Mouse (Mus musculus): ENCODE measurements around the gene Mpig6b.
A peak's percentile ranks its signal among the peaks of the same experiment; 100 is the strongest.

The Mpig6b gene

DNA sequence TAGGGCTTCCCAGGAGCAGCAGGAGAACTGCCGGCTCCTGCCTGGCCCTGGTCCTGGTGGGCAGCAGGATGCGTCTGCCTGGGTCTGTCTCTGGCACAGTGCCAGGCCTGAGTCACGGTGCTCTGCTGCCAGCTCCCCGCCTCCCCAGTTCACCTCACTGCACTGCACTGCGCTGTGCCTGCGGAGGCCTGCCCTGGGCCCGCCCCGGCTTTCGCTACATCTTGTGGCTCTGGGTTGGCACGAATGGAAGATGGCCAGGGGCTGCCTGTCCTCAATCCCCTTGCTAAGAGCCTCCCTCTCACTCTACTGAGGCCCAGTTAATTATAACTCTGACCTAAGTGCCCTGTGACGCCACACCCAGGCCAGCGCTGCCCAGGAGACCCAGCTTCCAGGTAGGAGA lies 49.6 kb downstream of the Mpig6b start, which contains the start of gene Vwa7:
Gene Vwa7 (plus strand): TSS at position 204 of the 400 bp plus-strand sequence.
- DNase-seq, result peak in 1 of 2 experiments; percentile 33

DNA sequence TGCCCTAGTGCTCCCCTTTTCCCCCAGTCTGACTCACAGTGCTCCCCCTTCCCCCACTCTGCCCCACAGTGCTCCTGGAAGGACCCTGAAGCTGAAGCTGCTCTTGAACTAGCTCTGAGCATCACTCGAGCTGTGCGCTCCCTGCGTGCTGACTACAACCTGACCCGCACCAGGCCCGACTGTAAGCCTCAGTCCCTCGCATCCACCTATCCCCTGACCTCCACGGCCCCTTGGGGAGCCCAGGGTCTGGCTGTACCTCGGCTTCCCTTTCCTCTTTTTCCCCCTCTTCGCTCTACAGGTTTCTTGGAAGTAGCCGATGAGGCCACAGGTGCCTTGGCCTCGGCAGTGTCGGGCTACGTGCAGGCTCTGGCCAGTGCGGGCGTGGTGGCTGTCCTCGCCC lies 50.7 kb downstream of the Mpig6b start:
- no peak for DNase-seq

DNA sequence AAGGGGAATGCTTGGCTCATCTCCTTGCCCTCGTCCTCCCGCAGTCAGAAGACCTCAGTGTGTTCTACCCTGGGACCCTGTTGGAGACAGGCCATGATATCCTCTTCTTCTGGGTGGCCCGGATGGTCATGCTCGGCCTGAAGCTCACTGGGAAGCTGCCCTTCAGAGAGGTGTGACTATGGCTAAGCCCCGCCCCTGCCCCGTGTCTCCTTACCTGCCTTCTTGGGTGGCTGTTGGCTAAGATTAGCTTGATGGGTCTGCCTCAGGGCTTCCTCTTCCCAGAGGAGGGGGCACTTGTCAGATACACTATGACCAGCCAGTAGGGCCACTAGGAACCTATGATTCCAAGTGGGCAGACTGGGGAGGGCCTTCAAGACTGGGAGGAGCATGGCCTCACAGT lies 52.8 kb downstream of the Mpig6b start:
- no peak for DNase-seq

All from lung, adult 18-20 months (tissue).